Mouse (Mus musculus): ENCODE measurements at regions not wholly inside any gene's neighbourhood (a gene's known extent, or its start where the extent isn't known, plus 50 kb on each side); places are given as distances from the start of the nearest gene placed in this dataset.

- DNase-seq (ENCODE audit: low spot score): no peak
These were observed 552.0 kb upstream of the Tbl1xr1 start for GRCm38 (mm10) chr3:21524426-21524937.

- DNase-seq (ENCODE audit: low spot score): no peak
These were observed 545.6 kb upstream of the Tbl1xr1 start for GRCm38 (mm10) chr3:21530862-21531261.

- DNase-seq (ENCODE audit: low spot score): no peak
These were observed 537.3 kb upstream of the Tbl1xr1 start for GRCm38 (mm10) chr3:21539138-21539537.

DNA sequence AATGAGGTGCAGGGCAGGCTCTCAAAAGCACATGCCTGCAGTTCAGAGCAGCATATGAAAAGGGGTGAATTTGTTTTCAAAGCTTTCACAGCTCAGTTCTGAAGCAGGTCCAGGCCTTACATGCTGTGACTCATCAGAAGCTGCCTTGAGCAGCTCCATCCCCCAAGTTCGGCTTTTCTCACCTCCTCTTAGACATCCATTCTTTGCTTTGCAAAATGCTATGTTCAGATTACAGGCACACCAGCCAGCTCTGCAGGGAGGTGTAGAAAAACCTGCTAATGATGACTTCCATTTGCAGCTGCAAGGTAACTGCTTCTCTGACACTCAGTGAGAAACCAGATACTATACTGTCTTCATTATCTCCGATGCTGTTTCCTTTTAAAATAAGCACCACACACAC is 532.0 kb upstream of the Tbl1xr1 start:
- no peak for DNase-seq (ENCODE audit: low spot score)

- DNase-seq (ENCODE audit: low spot score): no peak
These were observed 531.1 kb upstream of the Tbl1xr1 start for GRCm38 (mm10) chr3:21545156-21545893.

- no peak for DNase-seq (ENCODE audit: low spot score)
These were observed 530.0 kb upstream of the Tbl1xr1 start for GRCm38 (mm10) chr3:21546411-21546810.

- no peak for DNase-seq (ENCODE audit: low spot score)
These were observed 526.8 kb upstream of the Tbl1xr1 start for GRCm38 (mm10) chr3:21549671-21550070.

DNA sequence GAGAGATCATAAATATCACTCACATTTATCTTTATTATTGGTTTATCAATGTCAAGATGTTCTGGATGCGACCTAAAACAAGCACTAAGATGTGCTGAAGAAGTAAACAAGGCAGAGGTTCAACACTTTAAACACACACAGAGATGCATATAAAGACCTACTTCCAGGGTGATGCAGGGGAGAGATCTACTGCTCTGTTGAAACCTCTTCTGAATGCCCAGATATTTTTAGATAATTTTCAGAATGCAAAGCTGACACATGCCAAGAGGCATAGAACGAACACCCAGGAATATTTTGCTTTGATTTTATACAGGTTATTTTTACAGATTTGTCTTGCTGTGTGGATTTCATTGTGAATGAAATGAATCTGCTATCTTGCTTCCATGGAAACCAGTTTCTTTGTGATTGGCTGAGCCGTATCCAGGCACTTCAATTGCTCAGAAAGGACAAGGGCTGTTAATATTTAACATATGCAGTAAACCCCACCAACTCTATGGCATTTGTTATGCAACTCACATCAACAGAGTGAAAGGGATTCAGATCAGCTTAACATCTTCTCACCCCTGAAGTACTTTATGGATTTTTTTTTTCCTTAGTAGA is 523.2 kb upstream of the Tbl1xr1 start:
- DNase-seq (ENCODE audit: low spot score): no peak

- DNase-seq (ENCODE audit: low spot score): no peak
These were observed 522.6 kb upstream of the Tbl1xr1 start for GRCm38 (mm10) chr3:21553859-21554258.

DNA sequence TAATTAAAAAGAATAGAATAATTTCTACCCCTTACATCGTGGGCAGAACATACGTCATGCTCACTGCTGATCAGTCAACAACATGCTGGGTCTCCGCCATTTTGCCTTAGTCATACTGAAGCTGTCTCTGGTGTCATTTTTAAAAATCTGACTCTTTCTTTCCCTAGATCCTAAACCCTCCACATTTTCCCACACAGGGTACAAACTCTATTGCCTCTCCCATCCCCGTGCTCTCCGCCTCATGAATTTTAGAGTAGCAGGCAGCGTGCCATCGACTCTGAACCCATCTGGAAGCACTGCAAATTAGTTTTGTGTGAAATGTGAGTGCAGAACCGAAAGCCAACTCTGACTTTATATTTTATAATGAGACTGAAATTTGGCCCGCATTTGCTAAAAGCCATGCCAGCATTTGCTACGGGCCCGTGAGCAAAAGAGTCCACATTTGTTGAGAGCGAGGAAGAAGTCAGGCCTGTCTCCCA is 518.5 kb upstream of the Tbl1xr1 start:
- DNase-seq (ENCODE audit: low spot score): no peak

DNA sequence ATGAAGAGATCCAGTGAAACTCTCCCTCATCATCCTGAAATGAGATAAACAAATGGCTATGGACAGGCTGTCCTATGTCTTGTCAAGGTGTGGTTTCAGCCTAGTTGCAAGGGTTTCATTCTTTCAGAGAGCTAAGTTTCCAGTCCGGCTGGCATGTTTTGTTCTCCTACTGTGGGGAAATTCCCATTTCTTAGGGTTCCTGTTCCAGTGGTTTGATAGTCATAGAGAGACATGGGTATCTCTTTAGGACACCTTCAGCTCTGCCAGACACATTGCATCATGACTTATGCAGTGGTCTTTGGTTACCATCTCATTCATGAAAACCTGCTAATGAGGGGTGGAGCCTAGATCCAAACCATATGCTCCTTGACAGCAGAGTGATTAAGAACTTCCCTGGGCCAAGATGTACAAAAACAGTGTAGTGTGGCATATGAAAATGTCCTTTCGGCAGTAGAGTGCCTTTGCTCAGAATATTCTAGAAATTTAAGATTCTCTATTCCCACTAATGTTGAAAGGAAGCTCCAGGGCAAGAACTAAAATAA is 513.6 kb upstream of the Tbl1xr1 start:
- no peak for DNase-seq (ENCODE audit: low spot score)

DNA sequence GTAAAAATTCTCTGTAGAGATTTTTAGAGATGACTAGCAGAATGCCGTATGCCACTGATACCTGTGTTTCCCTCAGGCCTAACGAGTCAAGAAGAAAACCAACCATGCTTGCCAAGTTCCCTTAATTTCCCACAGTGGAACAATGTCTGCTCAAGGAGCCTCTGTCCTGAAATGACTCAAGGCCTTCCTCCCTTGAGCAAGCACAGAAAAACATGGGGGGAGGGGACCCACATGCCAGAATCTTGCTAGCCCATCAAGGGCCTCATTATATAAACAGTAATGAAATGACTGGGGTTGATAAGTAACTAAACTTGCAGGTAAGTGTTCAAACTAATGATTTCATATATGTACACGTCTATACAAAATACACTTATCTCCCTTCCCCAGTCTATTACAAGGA is 513.0 kb upstream of the Tbl1xr1 start:
- peak; percentile 31 for DNase-seq (ENCODE audit: low spot score)

GRCm38 (mm10) chr3:21564211-21564781 is 512.2 kb upstream of the Tbl1xr1 start:
- DNase-seq (ENCODE audit: low spot score): peak; percentile 81

- no peak for DNase-seq (ENCODE audit: low spot score)
These were observed 511.5 kb upstream of the Tbl1xr1 start for GRCm38 (mm10) chr3:21564847-21565485.

DNA sequence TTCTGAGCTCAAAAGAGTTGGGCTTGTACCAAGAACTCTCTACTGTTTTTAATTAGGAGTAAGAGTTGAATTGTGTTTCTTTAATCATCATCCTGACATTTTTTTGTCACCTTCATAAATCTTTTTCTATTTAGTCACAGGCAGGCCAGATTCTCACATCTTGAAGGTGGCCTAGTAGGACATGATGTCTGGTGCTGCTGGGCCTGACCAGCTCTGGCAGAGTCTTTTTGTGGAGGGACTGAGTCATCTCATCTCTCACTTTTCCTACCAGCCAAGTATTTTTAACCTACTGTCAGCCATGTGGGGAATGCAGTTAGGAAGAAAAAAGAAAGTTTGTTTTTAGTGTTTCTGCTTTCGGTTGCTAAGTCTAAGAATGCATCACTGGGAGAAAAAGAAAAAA is 506.7 kb upstream of the Tbl1xr1 start:
- DNase-seq (ENCODE audit: low spot score): no peak

- no peak for DNase-seq (ENCODE audit: low spot score)
These were observed 497.8 kb upstream of the Tbl1xr1 start for GRCm38 (mm10) chr3:21578635-21579034.

- DNase-seq (ENCODE audit: low spot score): no peak
These were observed 494.3 kb upstream of the Tbl1xr1 start for GRCm38 (mm10) chr3:21582122-21582521.

GRCm38 (mm10) chr3:21585767-21586166 is 490.7 kb upstream of the Tbl1xr1 start:
- no peak for DNase-seq (ENCODE audit: low spot score)

GRCm38 (mm10) chr3:21606846-21607245 is 469.6 kb upstream of the Tbl1xr1 start:
- DNase-seq (ENCODE audit: low spot score): no peak

- no peak for DNase-seq (ENCODE audit: low spot score)
These were observed 466.2 kb upstream of the Tbl1xr1 start for GRCm38 (mm10) chr3:21610231-21610630.

DNA sequence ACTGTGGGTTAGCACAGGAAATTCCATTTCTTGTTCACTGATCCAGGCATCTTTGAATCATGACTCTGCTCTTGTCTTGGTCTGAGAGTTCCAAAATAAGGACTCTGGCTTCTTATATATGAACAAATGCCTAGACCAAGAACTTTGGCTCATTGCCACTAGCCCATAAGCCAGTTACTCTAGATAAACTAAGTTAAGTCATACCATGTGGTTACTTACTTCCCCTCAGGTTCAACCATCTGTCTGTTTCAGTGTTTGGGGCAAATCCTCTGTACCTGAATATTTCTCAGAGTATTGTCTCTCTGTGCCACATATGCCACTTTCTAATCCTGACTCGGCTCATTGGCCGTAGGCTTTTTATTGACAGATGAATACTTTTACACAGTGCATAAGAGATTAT is 454.7 kb upstream of the Tbl1xr1 start:
- no peak for DNase-seq (ENCODE audit: low spot score)

- no peak for DNase-seq (ENCODE audit: low spot score)
These were observed 451.4 kb upstream of the Tbl1xr1 start for GRCm38 (mm10) chr3:21625039-21625438.
